10 mouse cellular contexts compared by ENCODE assay signal in the genomic region with DNA sequence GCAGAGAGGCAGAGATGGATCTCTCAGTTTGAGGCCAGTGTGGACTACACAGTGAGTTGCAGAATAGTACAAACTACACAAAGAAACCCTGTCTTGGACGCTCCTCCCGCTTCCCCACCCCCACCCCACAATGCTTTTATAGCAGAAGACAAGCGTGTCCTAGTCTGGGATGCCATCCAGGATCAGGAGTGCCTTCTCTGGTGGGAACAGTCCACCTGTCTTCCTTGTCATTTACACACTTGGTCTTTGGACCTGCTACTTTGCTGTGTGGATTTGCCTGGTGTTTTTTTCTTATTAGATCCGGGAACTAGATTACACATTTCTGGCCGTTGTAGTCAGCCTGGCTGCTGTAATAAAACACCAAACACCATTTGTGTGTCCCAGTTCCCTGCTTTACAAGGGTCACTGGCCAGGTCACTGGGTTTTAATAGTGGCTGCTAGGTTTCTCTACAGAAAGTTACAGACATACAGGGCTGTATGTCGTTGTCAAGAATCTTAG. TPM values are rescaled to one million over a fixed set of nuclear protein-coding genes. Genes with fewer than 3 reads are reported as not detected.
DNase-seq lines count a peak whose midpoint lies in the region; ATAC-seq lines count a peak whose summit lies in the region.
"Had no signal": no experiment of that assay in that cellular context is flagged by ENCODE, and none has a peak within 500 bp of the region (broad histone marks: within the 10 kb centered on the region; RNA-seq: fewer than 3 reads in every experiment).

No protein-coding gene starts in this region.

- no peaks in the 10 kb centered on the region for H3K9me3 ChIP-seq in heart, embryonic 14.5 days (ENCODE audit: control insufficient read depth, low read length)
- no peaks in the 10 kb centered on the region for H3K9me3 ChIP-seq in hindbrain, embryonic 15.5 days
- no peaks in the 10 kb centered on the region for H3K9me3 ChIP-seq in neural tube, embryonic 13.5 days

- H3K4me2 ChIP-seq in heart, embryonic 14.5 days (ENCODE audit: low read length): no peak overlapping the region
- H3K4me2 ChIP-seq in hindbrain, embryonic 15.5 days: no peak overlapping the region
- no peak overlapping the region for H3K4me2 ChIP-seq in neural tube, embryonic 13.5 days

- no peak overlapping the region for H3K4me3 ChIP-seq in heart, embryonic 14.5 days (ENCODE audit: control insufficient read depth in 1 of 2, insufficient read depth in 1 of 2, low read depth in 1 of 2, low read length in 2 of 2)
- H3K4me3 ChIP-seq in hindbrain, embryonic 15.5 days: no peak overlapping the region
- H3K4me3 ChIP-seq in neural tube, embryonic 13.5 days: no peak overlapping the region

- peak overlapping the region; percentile 2; the same call in 1 of the 2 replicates for H3K9ac ChIP-seq in heart, embryonic 14.5 days (ENCODE audit: low read length)
- H3K9ac ChIP-seq in hindbrain, embryonic 15.5 days: no peak overlapping the region
- H3K9ac ChIP-seq in neural tube, embryonic 13.5 days: no peak overlapping the region

- H3K27ac ChIP-seq in heart, embryonic 14.5 days (replicated peaks in 1 of 2; ENCODE audit: control insufficient read depth in 1 of 2, insufficient read depth in 1 of 2, low read depth in 2 of 2, low read length in 2 of 2): peak overlapping the region; percentile 62 to 66
- peak overlapping the region; percentile 39; the same call in 1 of the 2 replicates for H3K27ac ChIP-seq in hindbrain, embryonic 15.5 days (replicated peaks)
- H3K27ac ChIP-seq in neural tube, embryonic 13.5 days (replicated peaks): peak overlapping the region; percentile 65

- no peaks in the 10 kb centered on the region for H3K36me3 ChIP-seq in heart, embryonic 14.5 days (ENCODE audit: control insufficient read depth, insufficient read depth, low read length)
- no peaks in the 10 kb centered on the region for H3K36me3 ChIP-seq in hindbrain, embryonic 15.5 days
- H3K36me3 ChIP-seq in neural tube, embryonic 13.5 days: no peaks in the 10 kb centered on the region

- H3K4me1 ChIP-seq in heart, embryonic 14.5 days (ENCODE audit: control insufficient read depth in 2 of 2, insufficient read depth in 2 of 2, low read length in 2 of 2): peaks cover 7 to 9% of the 10 kb centered on the region in 2 experiments
- H3K4me1 ChIP-seq in hindbrain, embryonic 15.5 days (replicated peaks): no peaks in the 10 kb centered on the region
- peaks cover 10% of the 10 kb centered on the region for H3K4me1 ChIP-seq in neural tube, embryonic 13.5 days (replicated peaks)

- H3K27me3 ChIP-seq in heart, embryonic 14.5 days (ENCODE audit: control insufficient read depth, insufficient read depth, low read length): no peaks in the 10 kb centered on the region
- no peaks in the 10 kb centered on the region for H3K27me3 ChIP-seq in hindbrain, embryonic 15.5 days
- no peaks in the 10 kb centered on the region for H3K27me3 ChIP-seq in neural tube, embryonic 13.5 days

- WGBS in heart, embryonic 14.5 days: 64% methylated on average over 5 of the region's 6 CpGs
- WGBS in hindbrain, embryonic 15.5 days: 12% methylated on average over 6 of the region's 6 CpGs
- WGBS in neural tube, embryonic 13.5 days: 8% methylated on average over 6 of the region's 6 CpGs

- no peak for ATAC-seq in heart, embryonic 14.5 days (ENCODE audit: insufficient number of reproducible peaks, insufficient read depth, low FRiP score, low read depth)
- ATAC-seq in hindbrain, embryonic 15.5 days (ENCODE audit: low FRiP score, low read depth): peak; percentile 75; the same call in 1 of the 2 replicates
- ATAC-seq in neural tube, embryonic 13.5 days (ENCODE audit: low read depth): peak; percentile 75

- DNase-seq in heart, adult 11 months: no peak
- peak; percentile 48 to 54 for DNase-seq in kidney, postnatal 36 days
- DNase-seq in adrenal gland, adult (ENCODE audit: inconsistent age in 2 of 2, low spot score in 1 of 2): no peak
- no peak for DNase-seq in gastrocnemius, postnatal 4 days (ENCODE audit: low spot score in 2 of 2)
- no peak for DNase-seq in testis, postnatal 14 days (ENCODE audit: low spot score)
- DNase-seq: cerebellum, adult 9-11 months had no signal

RNA-seq across cellular contexts. Expression of gene Zp1, which starts 5.7 kb away (rescaled TPM):
- not detected in 2 replicates for polyA plus RNA-seq in heart, embryonic 14.5 days (2014; fragmentation: Nextera tagmentation; extraction: Ambion mirVana)
- 0.21 and 0.27 TPM in 2 replicates for polyA plus RNA-seq in hindbrain, embryonic 15.5 days (2015; fragmentation: Nextera tagmentation; extraction: Ambion mirVana)
- not detected in 2 replicates for polyA plus RNA-seq in neural tube, embryonic 13.5 days (2015; fragmentation: Nextera tagmentation; extraction: Ambion mirVana)
- under 1 TPM in 1 of 2 experiments, not detected in 1; 0.49 TPM for total RNA-seq in gastrocnemius, postnatal 4 days (2021)
- polyA plus RNA-seq: lung, embryonic 16.5 days had no signal

RNA-seq across cellular contexts. Expression of gene Ptgdr2, which starts 10.8 kb away (rescaled TPM):
- 0.07 and 0.22 TPM in 2 replicates for polyA plus RNA-seq in heart, embryonic 14.5 days (2014; fragmentation: Nextera tagmentation; extraction: Ambion mirVana)
- polyA plus RNA-seq in hindbrain, embryonic 15.5 days (2015; fragmentation: Nextera tagmentation; extraction: Ambion mirVana): 0.08 and 0.09 TPM in 2 replicates
- polyA plus RNA-seq in neural tube, embryonic 13.5 days (2015; fragmentation: Nextera tagmentation; extraction: Ambion mirVana): not detected in 2 replicates
- under 1 TPM; 0.10 to 0.18 TPM for total RNA-seq in gastrocnemius, postnatal 4 days (2021)

RNA-seq across cellular contexts. Expression of gene Ccdc86, which starts 22.9 kb away (rescaled TPM):
- polyA plus RNA-seq in heart, embryonic 14.5 days (2014; fragmentation: Nextera tagmentation; extraction: Ambion mirVana): 12.9 and 14.7 TPM in 2 replicates
- polyA plus RNA-seq in hindbrain, embryonic 15.5 days (2015; fragmentation: Nextera tagmentation; extraction: Ambion mirVana): 14.6 and 14.9 TPM in 2 replicates
- polyA plus RNA-seq in neural tube, embryonic 13.5 days (2015; fragmentation: Nextera tagmentation; extraction: Ambion mirVana): 14.6 and 15.3 TPM in 2 replicates
- 10 to 100 TPM; 26.6 to 27.7 TPM for total RNA-seq in gastrocnemius, postnatal 4 days (2021)

RNA-seq across cellular contexts. Expression of gene Prpf19, which starts 31.1 kb away (rescaled TPM):
- polyA plus RNA-seq in heart, embryonic 14.5 days (2014; fragmentation: Nextera tagmentation; extraction: Ambion mirVana): 32.0 and 35.3 TPM in 2 replicates
- 43.3 and 44.1 TPM in 2 replicates for polyA plus RNA-seq in hindbrain, embryonic 15.5 days (2015; fragmentation: Nextera tagmentation; extraction: Ambion mirVana)
- polyA plus RNA-seq in neural tube, embryonic 13.5 days (2015; fragmentation: Nextera tagmentation; extraction: Ambion mirVana): 37.3 and 41.7 TPM in 2 replicates
- total RNA-seq in gastrocnemius, postnatal 4 days (2021): 100 to 1,000 TPM; 313 to 325 TPM

RNA-seq across cellular contexts. Expression of gene Tmem109, which starts 44.4 kb away (rescaled TPM):
- 92.4 and 94.5 TPM in 2 replicates for polyA plus RNA-seq in heart, embryonic 14.5 days (2014; fragmentation: Nextera tagmentation; extraction: Ambion mirVana)
- polyA plus RNA-seq in hindbrain, embryonic 15.5 days (2015; fragmentation: Nextera tagmentation; extraction: Ambion mirVana): 45.6 and 46.2 TPM in 2 replicates
- 39.5 and 41.9 TPM in 2 replicates for polyA plus RNA-seq in neural tube, embryonic 13.5 days (2015; fragmentation: Nextera tagmentation; extraction: Ambion mirVana)
- 100 to 1,000 TPM; 191 to 193 TPM for total RNA-seq in gastrocnemius, postnatal 4 days (2021)

Comparison
In these comparisons a context has a peak if more than half of its experiments do, and no peak if none do; other contexts are left out.
1. DNase-seq: peak in kidney, postnatal 36 days (2 of 2); none in heart, adult 11 months (single experiment), adrenal gland, adult (0 of 2), gastrocnemius, postnatal 4 days (0 of 2) and testis, postnatal 14 days (single experiment).
2. Peak in every context shown above with its lines, with median percentiles within 50 percentile points of each other: H3K27ac ChIP-seq.